ENCODE assay signal across 9 mouse cellular contexts in genomic region chr15:81027378-81028173, GRCm38 (mm10). TPM values are rescaled to one million over a fixed set of nuclear protein-coding genes. Genes with fewer than 3 reads are reported as not detected.
A peak's percentile ranks its signal among the peaks of the same experiment; 100 is the strongest.
DNase-seq lines count a peak whose midpoint lies in the region; ATAC-seq and TF ChIP-seq lines count a peak whose summit lies in the region.
"Had no signal": no experiment of that assay in that cellular context is flagged by ENCODE, and none has a peak within 500 bp of the region (broad histone marks: within the 10 kb centered on the region; RNA-seq: fewer than 3 reads in every experiment).

No protein-coding gene starts in this region.

- peaks cover 15% of the 10 kb centered on the region for H3K4me1 ChIP-seq in bone marrow, adult 2 months (ENCODE audit: control insufficient read depth, insufficient read depth, low read length)
- H3K4me1 ChIP-seq in embryonic facial prominence, embryonic 14.5 days (ENCODE audit: control insufficient read depth, insufficient read depth, low read length) = peaks cover 3% of the 10 kb centered on the region; the same call in 1 of the 2 replicates
- peaks cover 17% of the 10 kb centered on the region for H3K4me1 ChIP-seq in heart, embryonic 11.5 days (ENCODE audit: control insufficient read depth, insufficient read depth, low read length)
- no peaks in the 10 kb centered on the region for H3K4me1 ChIP-seq in kidney, embryonic 14.5 days (ENCODE audit: control insufficient read depth, insufficient read depth, low read length)
- H3K4me1 ChIP-seq in limb, embryonic 14.5 days (ENCODE audit: control insufficient read depth, insufficient read depth, low read length) = no peaks in the 10 kb centered on the region
- 0 out of 2 replicates have a peak, but pooled peaks cover 3% of the 10 kb centered on the region for H3K4me1 ChIP-seq in midbrain, embryonic 16.5 days (ENCODE audit: control insufficient read depth, insufficient read depth, low read length)

- TF ChIP-seq POLR2A in bone marrow, adult 2 months (IDR thresholded peaks at IDR 0.05; ENCODE audit: borderline replicate concordance, control insufficient read depth, low read depth, low read length) = no peak
- no peak for TF ChIP-seq POLR2A in limb, embryonic 14.5 days (IDR thresholded peaks at IDR 0.05; ENCODE audit: borderline replicate concordance, extremely low read depth, insufficient read depth, insufficient read length)

- ATAC-seq in embryonic facial prominence, embryonic 14.5 days (ENCODE audit: low read depth) = peak; percentile 90
- peak; percentile 63; the same call in 1 of the 2 replicates for ATAC-seq in heart, embryonic 11.5 days (replicated peaks; ENCODE audit: insufficient number of reproducible peaks, low FRiP score, low TSS enrichment)
- peak; percentile 79; the same call in 1 of the 2 replicates for ATAC-seq in kidney, embryonic 14.5 days (ENCODE audit: low FRiP score, low TSS enrichment)
- ATAC-seq in limb, embryonic 14.5 days (ENCODE audit: low FRiP score, low read depth) = peak; percentile 52; the same call in 1 of the 2 replicates
- peak; percentile 72 for ATAC-seq in midbrain, embryonic 16.5 days

- TF ChIP-seq CTCF in C2C12 (IDR thresholded peaks at IDR 0.05; ENCODE audit: control insufficient read depth, insufficient read depth, insufficient read length) = peak; percentile 66
- TF ChIP-seq CTCF in bone marrow, adult 2 months (IDR thresholded peaks at IDR 0.05; ENCODE audit: control insufficient read depth, insufficient read depth, low read length) = peak; percentile 76

- H3K27me3 ChIP-seq in C2C12 (ENCODE audit: control insufficient read depth, insufficient read depth, insufficient read length) = no peaks in the 10 kb centered on the region
- no peaks in the 10 kb centered on the region for H3K27me3 ChIP-seq in embryonic facial prominence, embryonic 14.5 days (replicated peaks; ENCODE audit: control insufficient read depth, insufficient read depth, low read length)
- no peaks in the 10 kb centered on the region for H3K27me3 ChIP-seq in heart, embryonic 11.5 days (ENCODE audit: control insufficient read depth, insufficient read depth, low read length)
- no peaks in the 10 kb centered on the region for H3K27me3 ChIP-seq in kidney, embryonic 14.5 days (ENCODE audit: control insufficient read depth, insufficient read depth, low read length)
- no peaks in the 10 kb centered on the region for H3K27me3 ChIP-seq in limb, embryonic 14.5 days (ENCODE audit: control insufficient read depth, insufficient read depth, low read length)
- H3K27me3 ChIP-seq in midbrain, embryonic 16.5 days (ENCODE audit: control insufficient read depth, insufficient read depth, low read depth, low read length) = no peaks in the 10 kb centered on the region
- H3K27me3 ChIP-seq: embryonic facial prominence, embryonic 15.5 days had no signal

- no peak overlapping the region for H3K4me2 ChIP-seq in embryonic facial prominence, embryonic 14.5 days (ENCODE audit: low read depth, low read length)
- H3K4me2 ChIP-seq in heart, embryonic 11.5 days = peak overlapping the region; percentile 20; the same call in 1 of the 2 replicates
- no peak overlapping the region for H3K4me2 ChIP-seq in kidney, embryonic 14.5 days (replicated peaks; ENCODE audit: low read depth, low read length)
- no peak overlapping the region for H3K4me2 ChIP-seq in limb, embryonic 14.5 days (replicated peaks; ENCODE audit: low read depth, low read length, severe bottlenecking)
- no peak overlapping the region for H3K4me2 ChIP-seq in midbrain, embryonic 16.5 days (ENCODE audit: low read length)
- H3K4me2 ChIP-seq: embryonic facial prominence, embryonic 15.5 days had no signal

- H3K79me3 ChIP-seq in C2C12 (ENCODE audit: low read depth) = peaks cover 22% of the 10 kb centered on the region

- WGBS in bone marrow, adult 2 months = 23% methylated on average over 8 of the region's 8 CpGs
- WGBS in embryonic facial prominence, embryonic 14.5 days = 25% methylated on average over 7 of the region's 8 CpGs
- WGBS in heart, embryonic 11.5 days (ENCODE audit: insufficient replicate concordance) = 18% methylated on average over 8 of the region's 8 CpGs
- WGBS in kidney, embryonic 14.5 days = 30% methylated on average over 8 of the region's 8 CpGs
- WGBS in limb, embryonic 14.5 days = 40% methylated on average over 8 of the region's 8 CpGs
- WGBS in midbrain, embryonic 16.5 days = 51% methylated on average over 8 of the region's 8 CpGs

- peak; percentile 83 for DNase-seq in embryonic facial prominence, embryonic 14.5 days (ENCODE audit: low spot score)
- peak; percentile 81 for DNase-seq in limb, embryonic 14.5 days (ENCODE audit: low spot score)
- DNase-seq in spleen, postnatal 14 days (ENCODE audit: low spot score in 2 of 2) = peak; percentile 58 to 75

- no peak overlapping the region for H3K27ac ChIP-seq in bone marrow, adult 2 months (ENCODE audit: control insufficient read depth, insufficient read depth, low read depth, low read length, poor library complexity)
- no peak overlapping the region for H3K27ac ChIP-seq in embryonic facial prominence, embryonic 14.5 days (replicated peaks; ENCODE audit: low read depth, low read length)
- H3K27ac ChIP-seq in heart, embryonic 11.5 days (ENCODE audit: low read depth, low read length) = no peak overlapping the region
- H3K27ac ChIP-seq in kidney, embryonic 14.5 days (ENCODE audit: low read depth, low read length) = no peak overlapping the region
- no peak overlapping the region for H3K27ac ChIP-seq in limb, embryonic 14.5 days (replicated peaks; ENCODE audit: low read depth, low read length)
- H3K27ac ChIP-seq in midbrain, embryonic 16.5 days (ENCODE audit: low read length) = no peak overlapping the region
- H3K27ac ChIP-seq: embryonic facial prominence, embryonic 15.5 days had no signal

- peaks cover 39% of the 10 kb centered on the region for H3K36me3 ChIP-seq in C2C12 (ENCODE audit: control insufficient read depth, insufficient read depth)
- H3K36me3 ChIP-seq in embryonic facial prominence, embryonic 14.5 days (ENCODE audit: control insufficient read depth, insufficient read depth, low read length) = peaks cover 7% of the 10 kb centered on the region; the same call in 1 of the 2 replicates
- no peaks in the 10 kb centered on the region for H3K36me3 ChIP-seq in heart, embryonic 11.5 days (ENCODE audit: control insufficient read depth, insufficient read depth, low read length)
- H3K36me3 ChIP-seq in kidney, embryonic 14.5 days (ENCODE audit: control insufficient read depth, insufficient read depth, low read length) = no peaks in the 10 kb centered on the region
- H3K36me3 ChIP-seq in limb, embryonic 14.5 days (ENCODE audit: control insufficient read depth, insufficient read depth, low read length) = 0 out of 2 replicates have a peak, but pooled peaks cover under 1% of the 10 kb centered on the region
- no peaks in the 10 kb centered on the region for H3K36me3 ChIP-seq in midbrain, embryonic 16.5 days (ENCODE audit: control insufficient read depth, insufficient read depth, low read length)

- H3K79me2 ChIP-seq in C2C12 (ENCODE audit: control insufficient read depth, insufficient read depth) = peaks cover 68% of the 10 kb centered on the region

- no peak overlapping the region for H3K9ac ChIP-seq in embryonic facial prominence, embryonic 14.5 days (ENCODE audit: low read depth, low read length)
- peak overlapping the region; percentile 22; the same call in 1 of the 2 replicates for H3K9ac ChIP-seq in heart, embryonic 11.5 days (ENCODE audit: low read depth, low read length)
- H3K9ac ChIP-seq in kidney, embryonic 14.5 days (ENCODE audit: low read depth, low read length) = no peak overlapping the region
- H3K9ac ChIP-seq in limb, embryonic 14.5 days (ENCODE audit: low read depth, low read length, severe bottlenecking) = no peak overlapping the region
- 0 out of 2 replicates have a peak overlapping the region, but pooled peaks have one; percentile 2 for H3K9ac ChIP-seq in midbrain, embryonic 16.5 days (ENCODE audit: low read depth, low read length)
- H3K9ac ChIP-seq: embryonic facial prominence, embryonic 15.5 days had no signal

- H3K4me3 ChIP-seq in C2C12 (ENCODE audit: insufficient read depth, poor library complexity, severe bottlenecking) = no peak overlapping the region
- no peak overlapping the region for H3K4me3 ChIP-seq in bone marrow, adult 2 months (replicated peaks; ENCODE audit: control insufficient read depth, low read depth, low read length)
- no peak overlapping the region for H3K4me3 ChIP-seq in embryonic facial prominence, embryonic 14.5 days (ENCODE audit: low read depth, low read length)
- H3K4me3 ChIP-seq in heart, embryonic 11.5 days (ENCODE audit: low read depth, low read length) = no peak overlapping the region
- no peak overlapping the region for H3K4me3 ChIP-seq in kidney, embryonic 14.5 days (ENCODE audit: low read length)
- no peak overlapping the region for H3K4me3 ChIP-seq in limb, embryonic 14.5 days (replicated peaks; ENCODE audit: low read length)
- H3K4me3 ChIP-seq in midbrain, embryonic 16.5 days (ENCODE audit: low read depth, low read length) = no peak overlapping the region
- H3K4me3 ChIP-seq: embryonic facial prominence, embryonic 15.5 days had no signal

- H3ac ChIP-seq in C2C12 (ENCODE audit: control insufficient read depth, insufficient read length, low read depth) = no peak overlapping the region

- H3K9me3 ChIP-seq in embryonic facial prominence, embryonic 14.5 days (ENCODE audit: control insufficient read depth, low read length) = no peaks in the 10 kb centered on the region
- H3K9me3 ChIP-seq in heart, embryonic 11.5 days (replicated peaks; ENCODE audit: control insufficient read depth, low read length) = no peaks in the 10 kb centered on the region
- no peaks in the 10 kb centered on the region for H3K9me3 ChIP-seq in kidney, embryonic 14.5 days (ENCODE audit: control insufficient read depth, low read length)
- no peaks in the 10 kb centered on the region for H3K9me3 ChIP-seq in limb, embryonic 14.5 days (ENCODE audit: control insufficient read depth, low read length)
- H3K9me3 ChIP-seq in midbrain, embryonic 16.5 days (replicated peaks; ENCODE audit: control insufficient read depth, low read length, poor library complexity, severe bottlenecking) = no peaks in the 10 kb centered on the region
- H3K9me3 ChIP-seq: embryonic facial prominence, embryonic 15.5 days had no signal

TF ChIP-seq in C2C12, 6 proteins besides CTCF, POLR2A, EP300 and RAD21 (continues in another document):
- TF ChIP-seq MYOG (IDR thresholded peaks at IDR 0.05; ENCODE audit: control insufficient read depth, extremely low read depth, insufficient read length) (no peak), MAX (IDR thresholded peaks at IDR 0.05) (peak; percentile 20)

RNA-seq across cellular contexts. Expression of gene Sgsm3, which starts 50.0 kb away (rescaled TPM):
- 27.0 TPM for polyA plus RNA-seq in C2C12 (2012; fragmentation: generic; extraction: Trizol)
- 6.2 and 8.3 TPM in 2 replicates for polyA plus RNA-seq in bone marrow, adult 2 months (2011; ENCODE audit: insufficient read depth, insufficient read length, low replicate concordance, missing spikeins)
- 23.8 and 24.9 TPM in 2 replicates for polyA plus RNA-seq in embryonic facial prominence, embryonic 14.5 days (2014; fragmentation: Nextera tagmentation; extraction: Ambion mirVana)
- polyA plus RNA-seq in heart, embryonic 11.5 days (2014; fragmentation: Nextera tagmentation; extraction: Ambion mirVana) = 13.6 and 14.2 TPM in 2 replicates
- 17.2 and 17.7 TPM in 2 replicates for polyA plus RNA-seq in kidney, embryonic 14.5 days (2014; fragmentation: Nextera tagmentation; extraction: Ambion mirVana)
- 32.1 and 37.2 TPM in 2 replicates for polyA plus RNA-seq in limb, embryonic 14.5 days (2012; rRNA removed)
- 26.2 and 26.3 TPM in 2 replicates for polyA plus RNA-seq in limb, embryonic 14.5 days (2014; fragmentation: Nextera tagmentation; extraction: Ambion mirVana)
- 74.3 and 84.5 TPM in 2 replicates for polyA plus RNA-seq in midbrain, embryonic 16.5 days (2015; fragmentation: Nextera tagmentation; extraction: Ambion mirVana)

Comparison
In these comparisons a context has a peak if more than half of its experiments do, and no peak if none do; other contexts are left out.
1. H3K9ac ChIP-seq: peak in heart, embryonic 11.5 days (single experiment) and midbrain, embryonic 16.5 days (single experiment); none in embryonic facial prominence, embryonic 14.5 days (single experiment), kidney, embryonic 14.5 days (single experiment) and limb, embryonic 14.5 days (single experiment).
2. Peak in every context shown above with its lines, with median percentiles within 50 percentile points of each other: ATAC-seq and DNase-seq.